Mouse (Mus musculus): ENCODE measurements around the gene Zfp965. TPM values are rescaled to one million over a fixed set of nuclear protein-coding genes. Genes with fewer than 3 reads are reported as not detected.

Zfp965 gene
- total RNA-seq (2023): 3.8 TPM

GRCm38 (mm10) chr2:175469685-175470084 lies at the start of gene Zfp965:
Gene Zfp965, plus strand, starts transcription at chr2:175469985.

GRCm38 (mm10) chr2:175435707-175436106 lies 34.1 kb upstream of the Zfp965 start, which contains the start of gene Gm4724:
Gene Gm4724, minus strand, starts transcription at chr2:175435807.

Other genes starting within 250 kb of the Zfp965 start
- gene Gm14440, start 194.9 kb upstream of the Zfp965 start, total RNA-seq (2023): 3.7 TPM
- 8.3 TPM for gene Gm4631, start 131.8 kb upstream of the Zfp965 start, total RNA-seq (2023)
- 0.59 TPM for gene Zfp968, start 97.5 kb upstream of the Zfp965 start, total RNA-seq (2023)
- gene Gm4724, start 34.2 kb upstream of the Zfp965 start, total RNA-seq (2023): 2.0 TPM
- not detected for gene Gm11007, start 174.0 kb downstream of the Zfp965 start, total RNA-seq (2023)
- not detected for gene Zfp969, start 233.7 kb downstream of the Zfp965 start, total RNA-seq (2023)

Data from CD4-positive naive resting alpha-beta T cell, adult 76 days (primary cell).